Mouse (Mus musculus) intestine, embryonic 16.5 days (tissue): ENCODE measurements around the gene Strap. TPM values are rescaled to one million over a fixed set of nuclear protein-coding genes. Genes with fewer than 3 reads are reported as not detected.
"Not testable (repeated sequence)": the region's sequence is repeated elsewhere in the genome, so short reads cannot be mapped to it uniquely, and the experiment has no call there.

Experiments used
- ATAC-seq: fragments of 200-750 bp; cut with Nextera tagmentation; 2 replicates; pipeline ENCODE4 v1.8.0; 2017; ENCODE audit warnings: moderate TSS enrichment, moderate library complexity
- H3K27ac ChIP-seq: fragments of 300-500 bp; sonication (generic); 2 replicates; pipeline ENCODE4 v1.5.1; 2014; ENCODE audit warnings: mild to moderate bottlenecking, low read length
- H3K27me3 ChIP-seq: fragments of 300-500 bp; sonication (generic); replicated peaks from 2 replicates; pipeline ENCODE4 v1.6.1; 2014; ENCODE audit warnings: low read length, control low read depth, mixed read lengths; ENCODE audit not compliant: control insufficient read depth, insufficient read depth
- H3K36me3 ChIP-seq: fragments of 300-500 bp; sonication (generic); 2 replicates; pipeline ENCODE4 v1.6.1; 2014; ENCODE audit warnings: low read length, control low read depth; ENCODE audit not compliant: control insufficient read depth, insufficient read depth
- H3K4me1 ChIP-seq: fragments of 300-500 bp; sonication (generic); 2 replicates; pipeline ENCODE4 v1.6.1; 2014; ENCODE audit warnings: low read length, control low read depth, mixed read lengths; ENCODE audit not compliant: control insufficient read depth, insufficient read depth
- H3K4me2 ChIP-seq: fragments of 300-500 bp; sonication (generic); 2 replicates; pipeline ENCODE4 v1.6.1; 2014; ENCODE audit warnings: low read depth, low read length, control low read depth
- H3K4me3 ChIP-seq: fragments of 300-500 bp; sonication (generic); 2 replicates; pipeline ENCODE4 v1.5.1; 2014; ENCODE audit warnings: mild to moderate bottlenecking, low read length
- H3K9ac ChIP-seq: fragments of 300-500 bp; sonication (generic); 2 replicates; pipeline ENCODE4 v1.6.1; 2014; ENCODE audit warnings: low read depth, low read length
- H3K9me3 ChIP-seq: fragments of 300-500 bp; sonication (generic); 2 replicates; pipeline ENCODE4 v1.6.1; 2016; ENCODE audit warnings: low read length, control low read depth; ENCODE audit not compliant: control insufficient read depth
- WGBS: fragments of 180-500 bp; shearing (Covaris S2); extraction: QIAGEN DNeasy Blood & Tissue Kit; methylation state at CpG from one replicate; pipeline ENCODE4 v1.1.7; 2014; 5-methylcytosine and 5-hydroxymethylcytosine counted together
- polyA plus RNA-seq: library from polyadenylated mRNA; unstranded; fragments of >200 nt; fragmentation: Nextera tagmentation; extraction: Ambion mirVana; gene quantifications from 2 replicates; pipeline ENCODE4 v1.2.1, GENCODE M21; 2015

Strap gene
- polyA plus RNA-seq, 1 experiment from 2014 or later, result 132 TPM

DNA sequence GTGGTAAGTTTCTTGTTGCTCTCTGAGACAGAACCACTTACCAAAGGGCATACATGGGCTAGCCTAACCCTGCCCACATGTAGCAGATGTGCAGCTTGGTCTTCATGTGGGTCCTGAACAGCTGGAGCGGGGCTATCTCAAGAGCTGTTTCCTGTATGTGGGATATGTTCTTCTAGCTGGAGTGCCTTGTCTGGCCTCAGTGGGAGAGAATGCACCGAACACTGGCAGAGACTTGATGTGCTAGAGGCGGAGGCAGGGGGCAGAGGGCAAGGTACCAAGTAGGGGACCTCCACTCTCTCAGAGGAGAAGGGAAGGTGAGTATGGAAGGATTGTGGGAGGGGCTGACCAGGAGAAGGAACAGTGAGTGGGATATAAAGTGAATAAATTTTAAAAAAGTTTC lies 32.7 kb upstream of the Strap start:
- Histone ChIP-seq H3K4me1 (no peaks in the 10 kb centered on the region), H3K9ac (no peak overlapping the region), H3K27ac (no peak overlapping the region), H3K4me3 (no peak overlapping the region), H3K4me2 (no peak overlapping the region), H3K27me3 (no peaks in the 10 kb centered on the region), H3K36me3 (no peaks in the 10 kb centered on the region), H3K9me3 (no peaks in the 10 kb centered on the region)
- no peak for ATAC-seq
- 82% methylated on average over 3 of the region's 3 CpGs for WGBS

DNA sequence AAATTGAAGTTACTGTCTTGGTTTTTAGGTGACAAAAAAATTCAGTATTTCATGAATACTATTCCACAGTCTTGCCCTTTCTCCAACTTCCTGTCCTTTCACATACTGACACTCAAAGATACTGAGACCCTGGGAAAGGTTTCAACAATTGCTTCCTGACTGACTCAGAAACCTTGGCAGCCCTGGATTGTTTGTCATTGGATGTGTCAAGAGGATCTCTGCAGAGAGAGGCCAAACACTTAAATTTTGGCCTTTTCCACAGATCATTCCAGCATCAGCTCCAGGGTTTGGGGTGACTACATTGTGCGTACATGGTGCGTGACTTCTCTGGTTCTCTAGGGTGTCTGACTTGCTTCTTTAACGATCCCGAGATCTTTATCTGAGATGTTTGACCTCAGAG lies 32.0 kb upstream of the Strap start:
- WGBS, result 43% methylated on average over 4 of the region's 4 CpGs
- no peak overlapping the region for H3K4me3 ChIP-seq
- H3K4me2 ChIP-seq, result no peak overlapping the region
- no peak overlapping the region for H3K9ac ChIP-seq
- ATAC-seq, result peak; percentile 56
- no peaks in the 10 kb centered on the region for H3K36me3 ChIP-seq
- no peaks in the 10 kb centered on the region for H3K9me3 ChIP-seq
- H3K27me3 ChIP-seq, result no peaks in the 10 kb centered on the region
- no peak overlapping the region; the same call in 1 of the 2 replicates for H3K27ac ChIP-seq
- no peaks in the 10 kb centered on the region for H3K4me1 ChIP-seq

DNA sequence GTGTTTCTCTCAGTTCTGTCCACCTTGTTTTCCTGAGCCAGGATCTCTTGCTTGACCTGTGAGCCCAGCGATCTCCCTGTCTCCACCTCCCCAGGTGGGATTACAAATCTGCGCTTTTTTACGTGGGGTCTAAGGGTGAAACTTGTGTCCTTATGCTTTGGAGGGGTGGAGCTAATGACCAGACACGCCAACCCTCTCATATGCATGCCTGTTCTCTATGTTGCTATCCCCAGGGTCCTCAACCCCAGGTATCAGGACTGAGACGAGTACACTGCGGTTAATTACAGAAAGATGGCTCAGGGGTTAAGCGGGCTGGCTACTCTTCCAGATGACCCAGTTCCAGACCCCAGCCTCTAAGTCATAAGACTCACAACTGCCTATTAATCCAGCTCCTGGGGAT lies 31.4 kb upstream of the Strap start:
- Histone ChIP-seq H3K9ac (no peak overlapping the region), H3K9me3 (no peaks in the 10 kb centered on the region), H3K4me2 (no peak overlapping the region), H3K4me3 (no peak overlapping the region), H3K27ac (peak overlapping the region; percentile 34; the same call in 1 of the 2 replicates), H3K4me1 (no peaks in the 10 kb centered on the region), H3K27me3 (no peaks in the 10 kb centered on the region), H3K36me3 (no peaks in the 10 kb centered on the region)
- ATAC-seq, result no peak
- WGBS, result 86% methylated on average over 7 of the region's 7 CpGs

DNA sequence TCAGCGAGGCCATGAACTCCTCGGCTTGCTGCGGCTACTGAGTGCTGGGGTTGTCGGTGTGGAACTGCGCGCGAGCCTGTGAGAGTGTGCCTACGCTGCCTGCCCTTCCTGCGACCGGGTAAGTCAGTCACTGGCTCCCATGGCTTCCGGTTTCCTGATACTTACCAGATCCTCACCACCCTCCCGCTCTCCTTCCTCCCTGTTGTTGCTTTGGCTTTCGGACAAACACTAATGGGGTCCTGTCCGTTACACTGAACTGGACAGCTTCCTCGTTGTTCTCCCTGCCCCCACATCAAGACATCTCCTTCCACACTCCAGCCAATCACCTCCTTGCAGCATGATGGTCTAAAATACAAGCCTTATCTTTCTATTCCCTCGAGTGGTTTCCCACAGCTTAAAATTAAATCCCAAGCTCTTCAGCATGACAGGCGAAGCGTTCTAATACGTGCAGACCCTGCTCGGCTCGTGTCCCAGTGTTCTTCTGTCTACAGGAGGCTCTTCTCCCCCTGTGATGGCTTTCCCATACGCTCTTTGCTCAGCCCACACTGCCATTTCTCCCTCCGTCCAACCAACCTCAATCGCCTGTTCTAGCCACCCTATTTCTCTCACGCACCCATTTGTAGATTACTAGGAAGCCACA lies 30.5 kb upstream of the Strap start:
- Histone ChIP-seq H3K4me2 (no peak overlapping the region), H3K4me3 (no peak overlapping the region), H3K36me3 (no peaks in the 10 kb centered on the region), H3K4me1 (no peaks in the 10 kb centered on the region), H3K9me3 (no peaks in the 10 kb centered on the region), H3K27me3 (no peaks in the 10 kb centered on the region), H3K27ac (peak overlapping the region; percentile 31; the same call in 1 of the 2 replicates), H3K9ac (no peak overlapping the region)
- WGBS, result 65% methylated on average over 25 of the region's 25 CpGs
- peak; percentile 65 for ATAC-seq

DNA sequence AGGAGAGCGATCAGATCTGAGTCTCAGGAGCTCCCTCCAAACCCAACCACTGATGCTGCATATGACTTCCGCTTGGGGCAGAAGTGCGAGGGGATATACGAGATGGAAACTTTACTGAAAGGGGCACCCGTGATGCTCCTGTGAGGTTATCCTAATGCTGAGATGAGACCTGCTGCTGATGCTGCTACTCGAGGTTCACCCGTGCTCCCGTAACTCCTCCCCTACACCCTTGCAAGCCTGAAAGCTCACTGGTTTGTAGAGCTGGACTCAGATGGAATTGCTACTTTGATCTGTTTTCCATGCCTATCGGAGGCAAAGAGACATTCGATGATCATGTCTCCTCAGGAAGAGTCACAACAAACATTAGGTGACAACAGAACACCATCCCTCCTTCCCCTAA lies 28.7 kb upstream of the Strap start:
- H3K4me1 ChIP-seq, result no peaks in the 10 kb centered on the region
- no peak overlapping the region for H3K27ac ChIP-seq
- no peak overlapping the region for H3K4me2 ChIP-seq
- H3K27me3 ChIP-seq, result no peaks in the 10 kb centered on the region
- no peaks in the 10 kb centered on the region for H3K36me3 ChIP-seq
- no peak for ATAC-seq
- WGBS, result 93% methylated on average over 10 of the region's 10 CpGs
- H3K9ac ChIP-seq, result no peak overlapping the region
- no peak overlapping the region for H3K4me3 ChIP-seq
- H3K9me3 ChIP-seq, result no peaks in the 10 kb centered on the region

DNA sequence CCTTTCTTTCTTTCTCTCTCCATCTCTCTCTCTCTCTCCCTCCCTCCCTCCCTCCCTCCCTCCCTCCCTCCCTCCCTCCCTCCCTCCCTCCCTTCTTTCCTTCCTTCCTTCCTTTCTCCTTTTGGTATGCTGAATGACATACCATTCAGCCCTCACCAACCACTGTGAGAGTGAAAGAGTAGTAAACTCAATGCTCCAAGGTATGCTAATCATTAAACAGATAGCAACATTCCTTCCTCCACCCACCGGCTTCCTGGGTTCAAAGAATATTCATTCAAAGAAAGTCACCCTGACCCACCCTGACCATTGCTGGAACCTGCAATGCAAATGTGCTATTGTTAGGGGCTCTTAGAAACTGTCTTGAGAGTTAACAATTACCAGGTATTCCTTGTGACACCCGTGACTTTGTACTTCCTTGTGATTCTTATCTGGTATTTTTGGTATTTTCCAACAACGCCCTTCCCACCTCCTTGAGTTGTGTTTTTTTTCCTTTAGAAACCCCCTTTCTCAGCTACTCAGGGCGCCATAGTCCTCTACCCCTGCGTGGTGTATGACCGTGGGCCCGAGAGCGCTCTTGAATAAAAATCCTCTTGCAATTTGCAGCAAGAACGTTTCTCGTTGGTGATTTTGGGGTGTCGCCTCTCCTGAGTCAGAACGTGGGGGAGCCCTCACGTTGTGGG lies 26.0 kb upstream of the Strap start:
- 73% methylated on average over 13 of the region's 13 CpGs for WGBS
- H3K4me1 ChIP-seq, H3K9ac ChIP-seq, H3K4me3 ChIP-seq, H3K9me3 ChIP-seq, H3K27me3 ChIP-seq, H3K36me3 ChIP-seq, H3K4me2 ChIP-seq, H3K27ac ChIP-seq: not testable (repeated sequence)
- 0 out of 2 replicates have a peak, but pooled peaks have one; percentile 49 for ATAC-seq

DNA sequence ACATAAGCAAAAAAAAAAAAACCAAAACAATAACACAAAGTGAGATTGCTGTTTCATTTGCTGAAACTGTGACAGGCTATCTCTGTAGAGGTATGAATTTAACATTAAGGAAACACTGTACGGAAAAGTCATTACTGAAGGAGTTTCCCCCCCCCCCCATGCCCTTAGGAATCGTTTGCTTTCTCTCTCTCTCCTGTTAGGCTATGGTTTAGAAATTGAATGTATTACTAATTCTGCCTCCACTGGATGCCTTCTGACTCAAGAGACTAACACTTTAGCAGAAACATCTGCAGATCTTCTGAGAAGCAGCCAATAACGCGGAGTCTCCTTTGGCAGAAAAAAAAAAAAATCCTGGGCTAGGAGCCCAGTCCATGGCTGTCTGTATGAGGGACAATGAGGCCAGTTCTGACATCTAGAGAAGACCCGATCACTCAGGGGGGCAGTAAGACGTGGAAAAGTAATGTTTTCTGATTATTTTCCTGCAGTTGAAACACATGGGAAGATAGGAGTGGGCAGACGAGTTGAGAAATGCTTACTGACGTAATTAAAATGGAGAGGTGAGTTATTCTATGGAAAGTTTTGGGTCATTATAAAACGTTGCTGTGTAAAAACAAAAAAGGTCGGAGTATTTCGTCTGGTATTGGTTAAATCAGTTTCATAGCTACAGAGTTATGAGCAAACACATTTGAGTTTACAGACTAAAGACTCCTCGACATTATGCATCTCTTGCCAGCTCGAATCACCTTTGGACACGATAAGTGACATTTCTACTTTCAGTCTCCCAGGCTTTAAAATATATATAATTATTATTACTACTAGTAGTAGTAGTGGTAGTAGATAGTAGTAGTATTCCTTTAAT lies 24.5 kb upstream of the Strap start:
- no peak overlapping the region for H3K9ac ChIP-seq
- no peaks in the 10 kb centered on the region for H3K9me3 ChIP-seq
- H3K4me3 ChIP-seq, result no peak overlapping the region
- H3K27me3 ChIP-seq, result no peaks in the 10 kb centered on the region
- WGBS, result 68% methylated on average over 14 of the region's 14 CpGs
- no peak overlapping the region for H3K4me2 ChIP-seq
- no peaks in the 10 kb centered on the region for H3K36me3 ChIP-seq
- peak; percentile 57 for ATAC-seq
- H3K27ac ChIP-seq, result no peak overlapping the region
- H3K4me1 ChIP-seq, result no peaks in the 10 kb centered on the region

DNA sequence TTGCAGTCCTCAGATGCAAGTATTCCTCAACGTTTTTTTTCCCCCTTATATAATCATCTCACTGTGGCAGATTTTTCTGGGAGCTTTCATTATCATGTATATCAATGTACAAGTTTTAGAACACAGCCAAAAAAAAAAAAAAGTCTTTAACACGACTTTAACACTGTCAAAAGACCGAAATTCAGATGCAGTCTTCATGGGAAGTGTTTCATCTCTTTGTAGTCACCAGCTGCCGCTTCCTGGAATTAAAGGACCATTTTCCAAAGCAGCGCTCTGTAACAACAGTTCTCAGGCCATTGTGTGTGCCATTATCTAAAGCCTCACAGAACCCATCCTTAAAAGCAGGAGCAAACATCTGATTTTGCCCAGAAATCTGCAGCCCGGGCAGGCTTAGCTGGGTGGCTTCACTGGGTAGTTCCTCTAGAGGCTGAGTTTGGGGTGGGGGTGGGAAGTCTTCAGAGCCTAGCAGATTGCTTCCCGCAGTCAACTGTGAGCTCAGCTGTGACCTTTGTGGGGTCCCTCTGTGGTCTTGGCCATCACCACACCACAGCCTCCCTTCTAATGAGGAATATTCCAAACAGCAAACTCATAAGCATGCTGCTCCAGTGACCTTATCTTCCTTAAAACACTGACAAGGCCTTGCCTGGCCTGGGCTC lies 22.1 kb upstream of the Strap start:
- 70% methylated on average over 7 of the region's 7 CpGs for WGBS
- no peak overlapping the region for H3K4me2 ChIP-seq
- ATAC-seq, result no peak
- no peaks in the 10 kb centered on the region for H3K4me1 ChIP-seq
- no peak overlapping the region for H3K27ac ChIP-seq
- no peaks in the 10 kb centered on the region for H3K27me3 ChIP-seq
- no peaks in the 10 kb centered on the region for H3K36me3 ChIP-seq
- no peak overlapping the region for H3K4me3 ChIP-seq
- no peaks in the 10 kb centered on the region for H3K9me3 ChIP-seq
- no peak overlapping the region for H3K9ac ChIP-seq

DNA sequence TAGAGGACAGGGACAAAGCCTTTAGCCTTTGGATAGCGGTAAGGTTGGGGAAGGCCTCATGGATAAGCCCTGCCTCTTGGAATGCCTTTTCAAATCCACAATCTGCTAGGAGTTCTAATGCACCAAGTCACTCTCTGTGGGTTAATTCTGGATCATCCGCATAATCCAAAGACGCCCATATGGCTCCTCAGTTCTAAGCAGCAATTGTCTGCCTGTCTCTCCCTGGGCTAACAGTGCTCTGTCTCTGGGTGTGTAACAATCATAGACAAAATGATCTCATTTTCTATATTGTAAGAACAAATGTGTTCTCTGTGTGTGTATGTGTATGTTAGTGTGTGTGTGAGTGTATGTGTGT lies 21.6 kb upstream of the Strap start:
- WGBS, result 88% methylated on average over 3 of the region's 3 CpGs
- ATAC-seq, result no peak
- Histone ChIP-seq H3K4me1 (no peaks in the 10 kb centered on the region), H3K36me3 (no peaks in the 10 kb centered on the region), H3K4me2 (no peak overlapping the region), H3K27me3 (no peaks in the 10 kb centered on the region), H3K9ac (no peak overlapping the region), H3K27ac (no peak overlapping the region), H3K4me3 (no peak overlapping the region), H3K9me3 (no peaks in the 10 kb centered on the region)
